Mouse (Mus musculus): ENCODE measurements around the gene Lrrc56.

- TF ChIP-seq POLR2A (IDR thresholded peaks at IDR 0.05; ENCODE audit: low read depth, low read length) (no peak), CTCF (IDR thresholded peaks at IDR 0.05; ENCODE audit: extremely low read depth, insufficient read length, insufficient replicate concordance, low read depth, low read length) (no peak)
These were observed 28.1 kb downstream of the Lrrc56 start for GRCm38 (mm10) chr7:141222126-141222467.

Measured in small intestine, adult 2 months (tissue).